Mouse (Mus musculus): ENCODE data around the gene Gng2.

- TF ChIP-seq CTCF (IDR thresholded peaks at IDR 0.05; ENCODE audit: low read depth, low read length): no peak
- no peak for TF ChIP-seq POLR2A (IDR thresholded peaks at IDR 0.05; ENCODE audit: insufficient read depth, low read length)
- no peak for TF ChIP-seq EP300 (IDR thresholded peaks at IDR 0.05; ENCODE audit: insufficient read depth, low read depth, low read length)
Measured at GRCm38 (mm10) chr14:19991861-19992260, 14.4 kb upstream of the Gng2 start.

Data from ES-Bruce4 (cell line).